Mouse (Mus musculus) cortical plate, adult 2 months (tissue): Measurements from ENCODE around the gene Sulf2.

Experiments used
- CTCF ChIP-seq: fragments of 200-500 bp; IDR thresholded peaks from 2 replicates; pipeline ENCODE4 v1.5.1; 2011; ENCODE audit warnings: mild to moderate bottlenecking, control low read depth, low read length; ENCODE audit not compliant: insufficient read depth; ENCODE audit errors: extremely low read depth
- POLR2A ChIP-seq: fragments of 200-500 bp; IDR thresholded peaks from 2 replicates; pipeline ENCODE4 v1.6.1; 2011; ENCODE audit warnings: mild to moderate bottlenecking, low read length, control low read depth; ENCODE audit not compliant: insufficient read depth; ENCODE audit errors: extremely low read depth

DNA sequence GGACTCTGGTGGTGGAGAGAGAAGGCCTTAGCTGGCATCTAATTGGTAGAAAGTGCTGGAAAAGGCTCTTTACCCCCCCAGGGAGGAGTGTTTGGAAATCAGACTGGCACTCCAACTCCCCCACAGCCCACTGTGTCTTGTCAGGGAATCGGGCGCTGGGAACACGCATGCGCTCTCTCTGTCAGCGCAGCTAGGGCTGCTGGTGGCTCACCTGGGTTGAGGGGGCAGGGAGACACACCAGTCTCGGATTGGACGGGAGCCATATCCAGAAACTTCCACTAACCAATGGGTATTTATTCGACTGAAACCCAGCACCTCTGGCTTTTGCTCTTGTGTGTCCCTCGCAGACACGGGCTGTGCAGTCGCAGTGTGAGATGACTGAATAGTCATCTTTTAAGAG lies 42.5 kb downstream of the Sulf2 start:
- TF ChIP-seq POLR2A (no peak), CTCF (no peak)
